In genomic region chr12:10223832-10224231, GRCm38 (mm10) we compare ENCODE assay signal across 9 mouse cellular contexts.
DNase-seq lines count a peak whose midpoint lies in the region; ATAC-seq and TF ChIP-seq lines count a peak whose summit lies in the region.
"Had no signal": no experiment of that assay in that cellular context is flagged by ENCODE, and none has a peak within 500 bp of the region (broad histone marks: within the 10 kb centered on the region; RNA-seq: fewer than 3 reads in every experiment).

No protein-coding gene starts in this region.

- H3K79me2 ChIP-seq in heart, adult 2 months (replicated peaks; ENCODE audit: control insufficient read depth, insufficient read depth, low read length) = no peaks in the 10 kb centered on the region

- peak; percentile 78 for TF ChIP-seq CTCF in heart, adult 2 months (IDR thresholded peaks at IDR 0.05)
- peak; percentile 87 for TF ChIP-seq CTCF in kidney, postnatal 0 days (IDR thresholded peaks at IDR 0.05; ENCODE audit: low read depth)

- H3K4me1 ChIP-seq in heart, adult 2 months (ENCODE audit: control insufficient read depth, insufficient read depth, low read length) = no peaks in the 10 kb centered on the region
- H3K4me1 ChIP-seq in heart, embryonic 10.5 days = no peaks in the 10 kb centered on the region
- no peaks in the 10 kb centered on the region for H3K4me1 ChIP-seq in kidney, postnatal 0 days (replicated peaks; ENCODE audit: insufficient read depth, low read length)
- H3K4me1 ChIP-seq: heart, embryonic 15.5 days had no signal

- H3K27ac ChIP-seq in heart, adult 2 months = no peak overlapping the region
- H3K27ac ChIP-seq in heart, embryonic 10.5 days = no peak overlapping the region
- no peak overlapping the region for H3K27ac ChIP-seq in kidney, postnatal 0 days
- H3K27ac ChIP-seq: heart, embryonic 15.5 days had no signal

- no peak overlapping the region for H3K4me3 ChIP-seq in heart, adult 2 months
- H3K4me3 ChIP-seq in heart, embryonic 10.5 days = no peak overlapping the region
- H3K4me3 ChIP-seq in kidney, postnatal 0 days (replicated peaks; ENCODE audit: low read depth, low read length) = no peak overlapping the region
- H3K4me3 ChIP-seq: heart, embryonic 15.5 days had no signal

- ATAC-seq in kidney, postnatal 0 days (replicated peaks; ENCODE audit: low FRiP score, low read depth) = peak; percentile 52; the same call in 1 of the 2 replicates
- no peak for ATAC-seq in CD4-positive, CD25-positive, alpha-beta regulatory T cell, adult 4 months

- no peaks in the 10 kb centered on the region for H3K9me3 ChIP-seq in heart, embryonic 10.5 days
- no peaks in the 10 kb centered on the region for H3K9me3 ChIP-seq in kidney, postnatal 0 days (replicated peaks; ENCODE audit: low read length)
- H3K9me3 ChIP-seq: heart, embryonic 15.5 days had no signal

- H3K9ac ChIP-seq in heart, adult 2 months (ENCODE audit: low read depth, low read length) = no peak overlapping the region
- no peak overlapping the region for H3K9ac ChIP-seq in kidney, postnatal 0 days (ENCODE audit: low read depth, low read length)
- H3K9ac ChIP-seq: heart, embryonic 15.5 days had no signal

- H3K4me2 ChIP-seq in kidney, postnatal 0 days (ENCODE audit: low read length) = no peak overlapping the region
- H3K4me2 ChIP-seq: heart, embryonic 15.5 days had no signal

- intact Hi-C loops in heart, adult 2 months (cut with DNase I) = loop anchor here (2.0 to 10.0 kb wide), 6 partner anchors 211 to 1172 kb away; partner anchors contain the start of gene Osr1

- TF ChIP-seq POLR2A in heart, adult 2 months (IDR thresholded peaks at IDR 0.05; ENCODE audit: insufficient read depth, low read depth, low read length) = no peak

- DNase-seq in heart, adult 2 months = no peak
- DNase-seq in heart, embryonic 10.5 days (ENCODE audit: low spot score) = no peak
- DNase-seq in 3T3-L1 (ENCODE audit: low read depth, low spot score) = peak; percentile 79
- peak; percentile 73 for DNase-seq in adipocyte (ENCODE audit: low spot score)
- DNase-seq in kidney, postnatal 0 days (ENCODE audit: low spot score) = peak; percentile 84
- DNase-seq in lung, postnatal 36 days = peak; percentile 55
- DNase-seq in adrenal gland, adult 2 months = no peak

- WGBS in heart, adult 2 months = 30% methylated on average over 4 of the region's 4 CpGs
- WGBS in heart, embryonic 10.5 days = 35% methylated on average over 4 of the region's 4 CpGs
- WGBS in kidney, postnatal 0 days = 26% methylated on average over 4 of the region's 4 CpGs

- H3K27me3 ChIP-seq in heart, adult 2 months (ENCODE audit: control insufficient read depth, insufficient read depth, low read length) = no peaks in the 10 kb centered on the region
- H3K27me3 ChIP-seq in heart, embryonic 10.5 days (ENCODE audit: insufficient read depth, poor library complexity, severe bottlenecking) = no peaks in the 10 kb centered on the region
- H3K27me3 ChIP-seq in kidney, postnatal 0 days (ENCODE audit: insufficient read depth, low read length) = no peaks in the 10 kb centered on the region
- H3K27me3 ChIP-seq: heart, embryonic 15.5 days had no signal

- TF ChIP-seq EP300 in heart, adult 2 months (IDR thresholded peaks at IDR 0.05; ENCODE audit: insufficient read depth, low read depth, low read length) = no peak

- no peaks in the 10 kb centered on the region for H3K36me3 ChIP-seq in heart, adult 2 months (ENCODE audit: control insufficient read depth, insufficient read depth, low read length)
- no peaks in the 10 kb centered on the region for H3K36me3 ChIP-seq in heart, embryonic 10.5 days
- no peaks in the 10 kb centered on the region for H3K36me3 ChIP-seq in kidney, postnatal 0 days (ENCODE audit: insufficient read depth, low read length)
- H3K36me3 ChIP-seq: heart, embryonic 15.5 days had no signal

Comparison
In these comparisons a context has a peak if more than half of its experiments do, and no peak if none do; other contexts are left out.
1. DNase-seq: peak in 3T3-L1 (single experiment), adipocyte (single experiment), kidney, postnatal 0 days (single experiment) and lung, postnatal 36 days (single experiment); none in heart, adult 2 months (0 of 2), heart, embryonic 10.5 days (single experiment) and adrenal gland, adult 2 months (single experiment).